ENCODE assay signal across 8 mouse cellular contexts in genomic region chr9:42471214-42471613, GRCm38 (mm10). TPM values are rescaled to one million over a fixed set of nuclear protein-coding genes. Genes with fewer than 3 reads are reported as not detected.
DNase-seq lines count a peak whose midpoint lies in the region; ATAC-seq and TF ChIP-seq lines count a peak whose summit lies in the region.

No protein-coding gene starts in this region.

- peak; percentile 39 for DNase-seq in right cerebral cortex, adult 18-20 months
- DNase-seq in right cerebral cortex, postnatal 25 days = no peak
- DNase-seq in adrenal gland, postnatal 36 days = peak; percentile 79
- DNase-seq in forebrain, postnatal 0 days = peak; percentile 23
- peak; percentile 69 for DNase-seq in liver
- DNase-seq in right cerebral cortex, postnatal 14 days = no peak

- no peak for TF ChIP-seq CTCF in forebrain, postnatal 0 days (IDR thresholded peaks at IDR 0.05; ENCODE audit: low read depth)

- peak overlapping the region; percentile 90 for H3K4me2 ChIP-seq in forebrain, postnatal 0 days (ENCODE audit: low read depth)
- peak overlapping the region; percentile 81 for H3K4me2 ChIP-seq in hindbrain, embryonic 13.5 days
- H3K4me2 ChIP-seq in midbrain, embryonic 15.5 days = peak overlapping the region; percentile 82

- H3K36me3 ChIP-seq in forebrain, postnatal 0 days (ENCODE audit: insufficient read depth) = no peaks in the 10 kb centered on the region
- 0 out of 2 replicates have a peak, but pooled peaks cover 8% of the 10 kb centered on the region for H3K36me3 ChIP-seq in hindbrain, embryonic 13.5 days
- H3K36me3 ChIP-seq in midbrain, embryonic 15.5 days (replicated peaks) = no peaks in the 10 kb centered on the region

- no peaks in the 10 kb centered on the region for H3K9me3 ChIP-seq in forebrain, postnatal 0 days (ENCODE audit: low read length)
- H3K9me3 ChIP-seq in hindbrain, embryonic 13.5 days = no peaks in the 10 kb centered on the region
- H3K9me3 ChIP-seq in midbrain, embryonic 15.5 days = no peaks in the 10 kb centered on the region

- H3K9ac ChIP-seq in forebrain, postnatal 0 days = peak overlapping the region; percentile 87
- H3K9ac ChIP-seq in hindbrain, embryonic 13.5 days = peak overlapping the region; percentile 91
- H3K9ac ChIP-seq in midbrain, embryonic 15.5 days = peak overlapping the region; percentile 92

- ATAC-seq in forebrain, postnatal 0 days = peak; percentile 37
- no peak for ATAC-seq in hindbrain, embryonic 13.5 days (ENCODE audit: low FRiP score)
- ATAC-seq in midbrain, embryonic 15.5 days (replicated peaks) = no peak

- peak overlapping the region; percentile 92 for H3K4me3 ChIP-seq in forebrain, postnatal 0 days (ENCODE audit: low read depth, low read length)
- peak overlapping the region; percentile 79 for H3K4me3 ChIP-seq in hindbrain, embryonic 13.5 days
- H3K4me3 ChIP-seq in midbrain, embryonic 15.5 days = peak overlapping the region; percentile 99

- WGBS in forebrain, postnatal 0 days = 37% methylated on average over 4 of the region's 4 CpGs
- WGBS in hindbrain, embryonic 13.5 days = 61% methylated on average over 4 of the region's 4 CpGs
- 50% methylated on average over 4 of the region's 4 CpGs for WGBS in midbrain, embryonic 15.5 days

- no peaks in the 10 kb centered on the region for H3K27me3 ChIP-seq in forebrain, postnatal 0 days (ENCODE audit: insufficient read depth, low read length)
- H3K27me3 ChIP-seq in hindbrain, embryonic 13.5 days = no peaks in the 10 kb centered on the region
- H3K27me3 ChIP-seq in midbrain, embryonic 15.5 days (replicated peaks) = no peaks in the 10 kb centered on the region; the same call in 1 of the 2 replicates

- H3K4me1 ChIP-seq in forebrain, postnatal 0 days (ENCODE audit: insufficient read depth) = peaks cover 17% of the 10 kb centered on the region
- peaks cover 37% of the 10 kb centered on the region for H3K4me1 ChIP-seq in hindbrain, embryonic 13.5 days (replicated peaks)
- H3K4me1 ChIP-seq in midbrain, embryonic 15.5 days = peaks cover 25% of the 10 kb centered on the region

- peak overlapping the region; percentile 82; the same call in 1 of the 2 replicates for H3K27ac ChIP-seq in forebrain, postnatal 0 days (ENCODE audit: low read depth, low read length)
- H3K27ac ChIP-seq in hindbrain, embryonic 13.5 days = peak overlapping the region; percentile 78; the same call in 1 of the 2 replicates
- no peak overlapping the region for H3K27ac ChIP-seq in midbrain, embryonic 15.5 days

RNA-seq across cellular contexts. Expression of gene Tbcel, which starts 36.4 kb away (rescaled TPM):
- 10 to 100 TPM; 50.0 to 76.7 TPM for total RNA-seq in adrenal gland, postnatal 36 days (2021)
- 16.6 and 24.8 TPM in 2 replicates for total RNA-seq in forebrain, postnatal 0 days (2014; rRNA removed)
- 2.1 and 3.2 TPM in 2 replicates for polyA plus RNA-seq in forebrain, postnatal 0 days (2015; fragmentation: Nextera tagmentation; extraction: Ambion mirVana)
- 5.2 and 5.6 TPM in 2 replicates for polyA plus RNA-seq in hindbrain, embryonic 13.5 days (2015; fragmentation: Nextera tagmentation; extraction: Ambion mirVana)
- 3.6 and 4.4 TPM in 2 replicates for polyA plus RNA-seq in midbrain, embryonic 15.5 days (2015; fragmentation: Nextera tagmentation; extraction: Ambion mirVana)

Comparison
In these comparisons a context has a peak if more than half of its experiments do, and no peak if none do; other contexts are left out.
1. DNase-seq: peak in right cerebral cortex, adult 18-20 months (single experiment), adrenal gland, postnatal 36 days (2 of 2), forebrain, postnatal 0 days (single experiment) and liver (single experiment); none in right cerebral cortex, postnatal 25 days (single experiment) and right cerebral cortex, postnatal 14 days (single experiment).
2. Peak in every context shown above with its lines, with median percentiles within 50 percentile points of each other: H3K4me2 ChIP-seq, H3K4me3 ChIP-seq and H3K9ac ChIP-seq.